Mouse (Mus musculus) midbrain, embryonic 11.5 days (tissue): ENCODE measurements around the gene Fam221b. TPM values are rescaled to one million over a fixed set of nuclear protein-coding genes. Genes with fewer than 3 reads are reported as not detected.

Experiments used
- ATAC-seq: fragments of 200-750 bp; cut with Nextera tagmentation; 2 replicates; pipeline ENCODE4 v1.8.0; 2017; ENCODE audit warnings: moderate TSS enrichment, moderate library complexity; ENCODE audit not compliant: low FRiP score
- DNase-seq: peaks from one replicate; pipeline ENCODE4 v3.0.0; 2015; ENCODE audit warnings: low spot score; ENCODE audit errors: missing footprints
- H3K27ac ChIP-seq: fragments of 300-500 bp; sonication (generic); 2 replicates; pipeline ENCODE4 v1.5.1; 2014; ENCODE audit warnings: low read depth, low read length
- H3K27me3 ChIP-seq: fragments of 300-500 bp; sonication (generic); 2 replicates; pipeline ENCODE4 v1.6.1; 2014; ENCODE audit warnings: mild to moderate bottlenecking, low read length, moderate library complexity, mixed read lengths; ENCODE audit not compliant: control insufficient read depth, insufficient read depth
- H3K36me3 ChIP-seq: fragments of 300-500 bp; sonication (generic); 2 replicates; pipeline ENCODE4 v1.6.1; 2014; ENCODE audit warnings: mild to moderate bottlenecking, low read length, moderate library complexity, mixed read lengths; ENCODE audit not compliant: control insufficient read depth, insufficient read depth
- H3K4me1 ChIP-seq: fragments of 300-500 bp; sonication (generic); 2 replicates; pipeline ENCODE4 v1.6.1; 2014; ENCODE audit warnings: low read length; ENCODE audit not compliant: control insufficient read depth, insufficient read depth
- H3K4me2 ChIP-seq: fragments of 300-500 bp; sonication (generic); 2 replicates; pipeline ENCODE4 v1.6.1; 2014; ENCODE audit warnings: mild to moderate bottlenecking, moderate library complexity
- H3K4me3 ChIP-seq: fragments of 300-500 bp; sonication (generic); 2 replicates; pipeline ENCODE4 v1.5.1; 2014; ENCODE audit warnings: low read depth, low read length
- H3K9ac ChIP-seq: fragments of 300-500 bp; sonication (generic); 2 replicates; pipeline ENCODE4 v1.6.1; 2014; ENCODE audit warnings: low read length
- H3K9me3 ChIP-seq: fragments of 300-500 bp; sonication (generic); 2 replicates; pipeline ENCODE4 v1.6.1; 2016; ENCODE audit warnings: low read length; ENCODE audit not compliant: control insufficient read depth
- WGBS: fragments of 180-500 bp; shearing (Covaris S2); extraction: QIAGEN DNeasy Blood & Tissue Kit; methylation state at CpG from one replicate; pipeline ENCODE4 v1.1.7; 2014; 5-methylcytosine and 5-hydroxymethylcytosine counted together
- polyA plus RNA-seq: library from polyadenylated mRNA; unstranded; fragments of >200 nt; fragmentation: Nextera tagmentation; extraction: Ambion mirVana; gene quantifications from 2 replicates; pipeline ENCODE4 v1.2.1, GENCODE M21; 2014

The Fam221b gene
- polyA plus RNA-seq, 1 experiment from 2014 or later = 2.5 TPM

GRCm38 (mm10) chr4:43631046-43631955 lies 37.6 kb downstream of the Fam221b start, which contains the start of gene Npr2:
TSS of gene Npr2 (plus strand) at chr4:43631935.
- WGBS = 1% methylated on average over 33 of the region's 70 CpGs
- H3K27ac ChIP-seq = peak within 1 kb of the TSS; percentile 65
- H3K4me1 ChIP-seq = peaks cover 21% of the 10 kb centered on the region
- ATAC-seq (peak; percentile 56), DNase-seq (peak; percentile 95)
- H3K4me3 ChIP-seq = peak within 1 kb of the TSS; percentile 60
- peak within 1 kb of the TSS; percentile 81 for H3K4me2 ChIP-seq
- H3K9ac ChIP-seq = peak within 1 kb of the TSS; percentile 89
- no peaks in the 10 kb centered on the region for H3K36me3 ChIP-seq
- H3K27me3 ChIP-seq = peaks cover 13% of the 10 kb centered on the region
- H3K9me3 ChIP-seq = no peaks in the 10 kb centered on the region

- peak overlapping the region; percentile 89 for H3K9ac ChIP-seq
These were observed 38.3 kb downstream of the Fam221b start for GRCm38 (mm10) chr4:43630671-43631045.

GRCm38 (mm10) chr4:43630030-43630581 lies 38.8 kb downstream of the Fam221b start:
- 4% methylated on average over 5 of the region's 5 CpGs for WGBS
- Histone ChIP-seq H3K9ac (peak overlapping the region; percentile 89; the same call in 1 of the 2 replicates), H3K27me3 (peaks cover 13% of the 10 kb centered on the region), H3K4me1 (peaks cover 21% of the 10 kb centered on the region), H3K9me3 (no peaks in the 10 kb centered on the region), H3K36me3 (no peaks in the 10 kb centered on the region), H3K4me3 (no peak overlapping the region), H3K27ac (peak overlapping the region; percentile 65), H3K4me2 (0 out of 2 replicates have a peak overlapping the region, but pooled peaks have one; percentile 7)
- DNase-seq (peak; percentile 97), ATAC-seq (peak; percentile 54)

More at GRCm38 (mm10) chr4:43630671-43631045, 38.3 kb downstream of the Fam221b start:
- peaks cover 21% of the 10 kb centered on the region for H3K4me1 ChIP-seq
- peak overlapping the region; percentile 65 for H3K27ac ChIP-seq
- H3K9me3 ChIP-seq = no peaks in the 10 kb centered on the region
- ATAC-seq = peak; percentile 23
- peaks cover 13% of the 10 kb centered on the region for H3K27me3 ChIP-seq
- 16% methylated on average over 5 of the region's 5 CpGs for WGBS
- H3K4me3 ChIP-seq = no peak overlapping the region
- H3K36me3 ChIP-seq = no peaks in the 10 kb centered on the region
- peak overlapping the region; percentile 81 for H3K4me2 ChIP-seq
- DNase-seq = peak; percentile 93

- no peak overlapping the region for H3K27ac ChIP-seq
- 41% methylated on average over 20 of the region's 20 CpGs for WGBS
- H3K36me3 ChIP-seq = no peaks in the 10 kb centered on the region
- no peak overlapping the region for H3K4me3 ChIP-seq
- ATAC-seq = no peak
- peaks cover 21% of the 10 kb centered on the region for H3K4me1 ChIP-seq
- no peak overlapping the region for H3K9ac ChIP-seq
- no peaks in the 10 kb centered on the region for H3K9me3 ChIP-seq
- no peak overlapping the region for H3K4me2 ChIP-seq
- H3K27me3 ChIP-seq = peaks cover 13% of the 10 kb centered on the region
- DNase-seq = no peak
These were observed 39.7 kb downstream of the Fam221b start for GRCm38 (mm10) chr4:43629106-43629817.

GRCm38 (mm10) chr4:43620146-43620778 lies 48.7 kb downstream of the Fam221b start:
- H3K4me3 ChIP-seq = no peak overlapping the region
- no peak for DNase-seq

GRCm38 (mm10) chr4:43613060-43613730 lies 55.8 kb downstream of the Fam221b start:
- no peaks in the 10 kb centered on the region for H3K27me3 ChIP-seq
- H3K4me1 ChIP-seq = no peaks in the 10 kb centered on the region
- H3K4me3 ChIP-seq = no peak overlapping the region
- 66% methylated on average over 3 of the region's 3 CpGs for WGBS
- ATAC-seq (no peak), DNase-seq (peak; percentile 83)
- no peak overlapping the region for H3K4me2 ChIP-seq
- no peaks in the 10 kb centered on the region for H3K36me3 ChIP-seq
- no peak overlapping the region for H3K27ac ChIP-seq
- no peaks in the 10 kb centered on the region for H3K9me3 ChIP-seq
- H3K9ac ChIP-seq = no peak overlapping the region

More at GRCm38 (mm10) chr4:43620146-43620778, 48.7 kb downstream of the Fam221b start:
- Histone ChIP-seq H3K36me3 (no peaks in the 10 kb centered on the region), H3K9me3 (no peaks in the 10 kb centered on the region), H3K9ac (no peak overlapping the region), H3K27me3 (no peaks in the 10 kb centered on the region), H3K4me2 (no peak overlapping the region), H3K27ac (no peak overlapping the region), H3K4me1 (no peaks in the 10 kb centered on the region)
- WGBS = 78% methylated on average over 4 of the region's 4 CpGs
- no peak for ATAC-seq

GRCm38 (mm10) chr4:43612534-43612933 lies 56.4 kb downstream of the Fam221b start:
- Histone ChIP-seq H3K9me3 (no peaks in the 10 kb centered on the region), H3K4me2 (no peak overlapping the region), H3K36me3 (no peaks in the 10 kb centered on the region), H3K4me3 (no peak overlapping the region), H3K27me3 (no peaks in the 10 kb centered on the region), H3K4me1 (no peaks in the 10 kb centered on the region), H3K9ac (no peak overlapping the region), H3K27ac (no peak overlapping the region)
- WGBS = 73% methylated on average over 10 of the region's 10 CpGs
- DNase-seq (peak; percentile 47), ATAC-seq (no peak)
